Mouse (Mus musculus): ENCODE measurements around the gene Gm4756. TPM values are rescaled to one million over a fixed set of nuclear protein-coding genes. Genes with fewer than 3 reads are reported as not detected.

Gene Gm4756
- total RNA-seq, 2 experiments from 2014 or later = not detected

DNA sequence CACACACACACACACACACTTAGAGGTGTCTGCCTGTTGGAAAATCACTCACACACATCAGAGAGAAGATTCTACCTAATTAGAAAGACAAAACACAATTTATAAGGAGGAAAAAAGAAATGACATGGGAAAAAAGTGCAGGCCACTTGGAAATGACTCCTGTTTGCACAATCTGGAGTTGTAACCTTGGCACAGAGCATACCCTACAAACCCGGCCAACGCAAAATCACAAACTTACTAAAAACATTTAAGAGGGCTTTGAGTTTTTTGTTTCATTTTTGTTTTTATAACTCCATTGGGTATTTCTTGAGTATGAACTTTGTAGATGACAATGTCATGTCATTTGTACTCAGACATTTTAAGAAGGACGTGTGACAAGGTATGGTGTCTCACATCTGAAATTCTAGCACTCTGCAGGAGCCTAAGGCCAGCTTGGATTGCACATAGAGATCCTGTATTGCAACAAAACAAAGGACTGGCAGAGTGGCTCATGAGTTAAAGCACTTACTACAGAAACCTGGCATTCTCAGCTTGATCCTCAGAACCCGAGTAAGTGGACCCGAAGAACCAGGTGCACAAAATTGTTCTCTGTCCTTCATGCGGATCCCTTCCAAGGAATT is 22.2 kb upstream of the Gm4756 start:
- Histone ChIP-seq H3K27ac (no peak overlapping the region), H3K4me3 (no peak overlapping the region)
- DNase-seq (ENCODE audit: low spot score in 2 of 2) = no peak
- TF ChIP-seq CTCF (conservative IDR thresholded peaks at IDR 0.05) = no peak

DNA sequence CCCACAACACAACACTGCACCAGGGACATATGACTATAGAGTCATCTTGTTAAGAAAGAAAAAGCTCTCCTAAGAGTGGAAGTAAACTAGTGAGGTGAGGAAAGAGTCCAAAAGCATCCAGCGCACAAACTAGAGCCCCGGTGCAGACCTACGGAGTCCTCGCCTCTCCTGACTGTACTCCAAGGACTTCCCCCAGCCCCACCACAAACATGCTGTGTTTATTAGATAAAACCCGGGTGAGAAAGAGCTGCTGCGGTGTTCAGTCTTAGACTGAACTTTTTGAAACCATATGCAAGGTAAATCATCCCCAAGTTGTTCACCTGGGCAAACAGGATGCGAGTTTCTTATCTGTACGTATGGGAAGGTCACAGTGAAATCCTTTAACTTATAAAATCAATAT is 21.5 kb upstream of the Gm4756 start:
- Histone ChIP-seq H3K27ac (no peak overlapping the region), H3K4me3 (no peak overlapping the region)
- DNase-seq (ENCODE audit: low spot score in 2 of 2) = no peak
- no peak for TF ChIP-seq CTCF (conservative IDR thresholded peaks at IDR 0.05)

DNA sequence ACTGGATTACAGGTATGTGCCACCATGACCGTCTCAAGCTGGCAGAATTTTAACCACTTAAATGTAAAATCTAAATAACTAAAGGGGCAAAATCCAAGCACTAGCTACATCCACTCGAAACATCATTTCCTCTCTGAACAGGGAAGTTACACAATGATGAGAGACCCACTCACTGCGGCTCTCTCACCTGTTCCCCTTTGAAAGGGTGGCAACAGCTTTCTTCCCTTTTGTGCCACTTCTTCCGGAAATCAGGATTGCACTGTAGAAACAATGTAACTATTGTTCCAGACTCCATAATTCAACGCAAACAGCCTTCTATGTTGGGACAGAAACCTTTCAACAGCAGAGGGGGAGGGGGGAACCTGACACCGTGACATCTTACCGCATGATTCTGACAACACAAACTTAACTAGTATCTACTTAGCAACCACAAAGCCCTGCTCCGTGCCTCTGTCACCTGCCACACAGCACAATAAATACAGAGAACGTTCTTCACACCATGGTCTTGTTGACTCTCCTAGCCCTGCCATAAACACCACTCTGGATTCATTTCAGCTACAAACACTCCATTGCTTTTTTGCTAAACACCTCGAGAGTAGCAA is 18.5 kb upstream of the Gm4756 start:
- H3K4me3 ChIP-seq = no peak overlapping the region
- DNase-seq (ENCODE audit: low spot score in 2 of 2) = no peak
- no peak overlapping the region for H3K27ac ChIP-seq
- no peak for TF ChIP-seq CTCF (conservative IDR thresholded peaks at IDR 0.05)

- no peak overlapping the region for H3K4me3 ChIP-seq
- no peak for DNase-seq (ENCODE audit: low spot score in 2 of 2)
- no peak for TF ChIP-seq CTCF (conservative IDR thresholded peaks at IDR 0.05)
- H3K27ac ChIP-seq = no peak overlapping the region
Measured at GRCm38 (mm10) chr12:72666015-72666414, 16.6 kb upstream of the Gm4756 start.

GRCm38 (mm10) chr12:72664735-72665337 is 15.4 kb upstream of the Gm4756 start, which contains the start of gene Dhrs7:
TSS of gene Dhrs7 (minus strand) at chr12:72664909.
- H3K27ac ChIP-seq = peak within 1 kb of the TSS; percentile 88
- H3K4me3 ChIP-seq = peak within 1 kb of the TSS; percentile 90

GRCm38 (mm10) chr12:72664020-72664734 is 14.7 kb upstream of the Gm4756 start:
- DNase-seq (ENCODE audit: low spot score in 2 of 2) = no peak
- TF ChIP-seq CTCF (conservative IDR thresholded peaks at IDR 0.05) = no peak
- Histone ChIP-seq H3K4me3 (peak overlapping the region; percentile 90), H3K27ac (peak overlapping the region; percentile 88)

More at GRCm38 (mm10) chr12:72664735-72665337, 15.4 kb upstream of the Gm4756 start, which contains the start of gene Dhrs7:
- TF ChIP-seq CTCF (conservative IDR thresholded peaks at IDR 0.05) = peak; percentile 65
- peak; percentile 78 to 81 for DNase-seq (ENCODE audit: low spot score in 2 of 2)

GRCm38 (mm10) chr12:72655775-72656174 is 6.3 kb upstream of the Gm4756 start:
- TF ChIP-seq CTCF (conservative IDR thresholded peaks at IDR 0.05) = no peak
- Histone ChIP-seq H3K27ac (no peak overlapping the region), H3K4me3 (no peak overlapping the region)
- DNase-seq (ENCODE audit: low spot score in 2 of 2) = no peak

DNA sequence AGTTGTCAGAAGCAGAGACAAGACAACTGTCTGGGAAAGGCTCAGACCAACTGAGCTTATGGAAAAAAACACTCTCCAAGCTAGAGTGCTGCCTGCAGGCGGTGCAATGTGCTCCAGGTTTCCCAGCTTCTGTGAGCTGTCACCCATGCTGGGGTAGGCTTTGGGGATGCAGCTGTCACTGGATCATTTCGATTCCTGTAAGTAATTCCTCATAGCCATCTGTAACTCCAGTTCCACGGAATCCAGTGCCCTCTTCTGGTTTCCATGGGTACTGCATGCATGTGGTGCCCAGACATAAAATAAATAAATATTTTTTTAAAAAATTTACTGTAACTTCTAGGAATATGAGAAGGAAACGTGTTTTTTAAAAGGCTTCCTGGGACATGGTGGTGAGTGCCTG is 5.2 kb upstream of the Gm4756 start:
- DNase-seq (ENCODE audit: low spot score in 2 of 2) = peak; percentile 68 to 83
- H3K4me3 ChIP-seq = no peak overlapping the region
- H3K27ac ChIP-seq = no peak overlapping the region
- peak; percentile 96 for TF ChIP-seq CTCF (conservative IDR thresholded peaks at IDR 0.05)

DNA sequence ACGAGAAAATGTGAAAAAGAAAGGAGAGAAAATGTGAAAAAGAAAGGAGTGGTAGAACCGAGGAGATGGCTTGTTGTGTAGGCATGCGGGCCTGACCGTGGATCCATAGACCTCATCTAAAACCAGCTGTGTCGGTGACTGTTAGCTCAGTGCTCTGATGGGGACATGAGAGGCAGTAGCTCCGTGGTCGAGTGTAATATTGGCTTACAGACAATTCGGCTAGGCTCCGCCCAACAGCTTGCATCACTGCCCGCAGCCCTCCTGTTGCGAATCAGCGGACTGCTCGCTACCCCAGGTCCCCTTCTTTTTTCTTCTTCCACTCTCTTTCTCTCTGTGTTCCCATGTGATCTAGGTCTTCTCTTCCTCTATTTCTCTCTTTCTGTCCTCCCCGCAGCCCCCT is 540 bp downstream of the Gm4756 start:
- H3K27ac ChIP-seq = no peak overlapping the region
- H3K4me3 ChIP-seq = no peak overlapping the region
- DNase-seq (ENCODE audit: low spot score in 2 of 2) = no peak
- no peak for TF ChIP-seq CTCF (conservative IDR thresholded peaks at IDR 0.05)

DNA sequence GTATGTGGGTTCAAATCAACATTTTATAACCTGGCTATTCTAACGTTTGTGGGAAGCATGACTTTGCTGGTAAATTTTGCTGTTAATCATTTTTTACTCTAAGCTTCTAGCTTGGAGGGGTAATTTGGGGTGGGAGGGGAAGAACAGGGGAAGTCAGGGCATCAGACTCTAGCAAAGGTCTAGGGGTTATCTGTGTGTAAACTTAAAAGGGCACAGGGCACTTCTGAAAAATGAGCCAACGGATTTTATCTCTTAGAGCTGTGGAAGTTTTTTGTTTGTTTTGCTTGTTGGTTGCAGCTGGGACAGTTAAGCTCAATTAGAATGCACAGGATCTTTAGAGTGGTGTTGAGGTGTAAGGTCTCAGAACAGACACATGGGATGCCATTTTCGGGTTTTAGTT is 11.4 kb downstream of the Gm4756 start:
- no peak for DNase-seq (ENCODE audit: low spot score in 2 of 2)
- Histone ChIP-seq H3K4me3 (no peak overlapping the region), H3K27ac (no peak overlapping the region)
- no peak for TF ChIP-seq CTCF (conservative IDR thresholded peaks at IDR 0.05)

- TF ChIP-seq CTCF (conservative IDR thresholded peaks at IDR 0.05) = no peak
- no peak for DNase-seq (ENCODE audit: low spot score in 2 of 2)
- Histone ChIP-seq H3K4me3 (no peak overlapping the region), H3K27ac (no peak overlapping the region)
Measured at GRCm38 (mm10) chr12:72628751-72629150, 20.7 kb downstream of the Gm4756 start.

GRCm38 (mm10) chr12:72622853-72623496 is 26.5 kb downstream of the Gm4756 start:
- Histone ChIP-seq H3K4me3 (no peak overlapping the region), H3K27ac (no peak overlapping the region)
- DNase-seq (ENCODE audit: low spot score in 2 of 2) = no peak
- TF ChIP-seq CTCF (conservative IDR thresholded peaks at IDR 0.05) = no peak

- H3K27ac ChIP-seq = no peak overlapping the region
- no peak for DNase-seq (ENCODE audit: low spot score in 2 of 2)
- no peak for TF ChIP-seq CTCF (conservative IDR thresholded peaks at IDR 0.05)
- no peak overlapping the region for H3K4me3 ChIP-seq
Measured at GRCm38 (mm10) chr12:72621441-72621840, 28.0 kb downstream of the Gm4756 start.
